Mouse (Mus musculus): ENCODE data around the gene S100a4. TPM values are rescaled to one million over a fixed set of nuclear protein-coding genes. Genes with fewer than 3 reads are reported as not detected.

S100a4 gene
- polyA plus RNA-seq, 1 experiment from 2014 or later: 11.8 TPM

DNA sequence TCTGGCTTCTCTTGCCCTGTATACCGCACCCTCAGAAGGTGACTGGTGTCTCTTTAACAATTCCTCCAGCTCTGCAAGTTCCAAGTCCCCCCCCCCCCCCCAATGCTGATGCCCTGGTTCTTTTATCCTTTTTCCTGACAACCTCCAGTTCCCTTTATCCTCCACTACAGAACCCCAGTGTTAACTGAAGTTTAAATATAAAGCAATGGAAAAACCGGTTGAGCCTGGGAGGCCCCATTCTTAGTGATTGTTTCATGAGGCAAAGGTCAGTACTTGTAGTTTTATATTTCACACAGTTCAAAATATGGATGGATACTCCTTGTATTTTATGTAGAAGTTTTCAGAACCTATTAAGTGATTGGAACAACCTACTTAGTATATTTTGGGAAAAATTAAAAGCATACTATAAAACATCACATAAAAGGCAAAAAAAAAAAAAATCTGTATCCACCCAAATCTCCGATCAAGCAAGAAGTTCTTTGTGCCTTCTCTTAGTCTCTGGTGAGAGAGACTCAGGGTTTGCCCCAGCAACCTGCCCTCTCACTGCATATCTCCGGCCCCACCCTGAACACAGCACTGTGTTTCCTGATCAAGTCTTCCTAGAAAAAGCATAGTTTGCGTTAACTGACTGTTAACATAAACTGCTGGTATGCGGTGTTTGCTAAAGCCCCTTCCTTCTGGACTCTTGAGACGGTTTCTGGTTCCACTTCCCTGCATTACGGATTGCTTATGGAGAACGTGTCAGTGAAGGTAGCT, 22.9 kb downstream of the S100a4 start:
- Histone ChIP-seq H3K4me2 (ENCODE audit: low read depth, low read length) (no peak overlapping the region), H3K36me3 (ENCODE audit: control insufficient read depth, insufficient read depth) (no peaks in the 10 kb centered on the region), H3K27me3 (ENCODE audit: control insufficient read depth, insufficient read depth, low read length) (no peaks in the 10 kb centered on the region), H3K4me3 (ENCODE audit: low read length) (no peak overlapping the region), H3K27ac (ENCODE audit: low read length) (no peak overlapping the region), H3K9ac (ENCODE audit: low read length) (no peak overlapping the region), H3K4me1 (ENCODE audit: control insufficient read depth, insufficient read depth, low read length) (peaks cover 5% of the 10 kb centered on the region), H3K9me3 (replicated peaks; ENCODE audit: control insufficient read depth, low read length) (no peaks in the 10 kb centered on the region)
- no peak for ATAC-seq (replicated peaks; ENCODE audit: extremely low read depth, insufficient read depth, low FRiP score)
- 65% methylated on average over 9 of the region's 9 CpGs for WGBS

DNA sequence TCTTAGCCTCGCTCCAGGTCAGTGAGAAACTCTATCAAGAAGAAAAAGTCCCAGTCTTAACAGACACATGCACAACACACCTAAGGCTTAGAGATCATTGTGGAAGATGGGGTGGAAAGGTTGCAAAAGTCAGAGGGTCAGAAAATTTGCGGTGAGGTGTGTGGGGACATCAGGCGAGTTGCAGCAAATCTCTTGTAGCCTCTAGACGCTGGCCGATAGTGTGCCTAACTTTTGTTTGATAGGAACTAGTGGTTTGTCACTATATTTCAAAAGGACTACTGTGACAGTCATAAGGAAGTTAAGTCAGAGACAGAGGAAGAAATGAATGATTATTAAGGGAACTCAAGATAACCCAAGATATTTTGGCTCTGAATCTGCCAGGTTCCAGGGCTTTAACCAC, 23.8 kb downstream of the S100a4 start:
- H3K9me3 ChIP-seq (replicated peaks; ENCODE audit: control insufficient read depth, low read length): no peaks in the 10 kb centered on the region
- H3K27me3 ChIP-seq (ENCODE audit: control insufficient read depth, insufficient read depth, low read length): no peaks in the 10 kb centered on the region
- H3K27ac ChIP-seq (ENCODE audit: low read length): no peak overlapping the region
- no peak overlapping the region for H3K4me2 ChIP-seq (ENCODE audit: low read depth, low read length)
- H3K4me3 ChIP-seq (ENCODE audit: low read length): no peak overlapping the region
- no peak for ATAC-seq (replicated peaks; ENCODE audit: extremely low read depth, insufficient read depth, low FRiP score)
- no peak overlapping the region for H3K9ac ChIP-seq (ENCODE audit: low read length)
- peaks cover 5% of the 10 kb centered on the region for H3K4me1 ChIP-seq (ENCODE audit: control insufficient read depth, insufficient read depth, low read length)
- WGBS: 82% methylated on average over 5 of the region's 5 CpGs
- no peaks in the 10 kb centered on the region for H3K36me3 ChIP-seq (ENCODE audit: control insufficient read depth, insufficient read depth)

DNA sequence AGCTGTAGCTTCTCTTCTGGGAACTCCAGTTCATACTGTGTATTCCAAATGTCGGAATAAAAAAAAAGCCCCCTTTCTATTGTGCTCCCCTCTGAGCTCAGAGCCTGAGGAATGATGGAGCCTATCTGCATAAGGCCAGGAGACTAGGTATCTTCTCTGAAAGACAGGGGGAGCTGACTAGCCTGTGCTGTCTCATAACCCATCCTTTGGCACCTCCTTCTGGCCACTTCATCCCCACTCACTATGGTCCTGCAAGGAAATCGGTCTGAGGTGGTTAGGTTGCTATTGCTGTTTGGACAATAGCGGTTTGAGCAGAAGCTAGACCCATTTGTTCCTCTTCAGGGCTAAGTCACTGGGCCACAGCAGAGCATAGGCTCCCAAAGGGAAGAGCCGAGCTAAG, 24.2 kb downstream of the S100a4 start:
- ATAC-seq (replicated peaks; ENCODE audit: extremely low read depth, insufficient read depth, low FRiP score): no peak
- Histone ChIP-seq H3K4me1 (ENCODE audit: control insufficient read depth, insufficient read depth, low read length) (peaks cover 3% of the 10 kb centered on the region), H3K4me3 (ENCODE audit: low read length) (no peak overlapping the region), H3K9ac (ENCODE audit: low read length) (no peak overlapping the region), H3K4me2 (ENCODE audit: low read depth, low read length) (no peak overlapping the region), H3K27ac (ENCODE audit: low read length) (no peak overlapping the region), H3K36me3 (ENCODE audit: control insufficient read depth, insufficient read depth) (no peaks in the 10 kb centered on the region), H3K27me3 (ENCODE audit: control insufficient read depth, insufficient read depth, low read length) (no peaks in the 10 kb centered on the region), H3K9me3 (replicated peaks; ENCODE audit: control insufficient read depth, low read length) (no peaks in the 10 kb centered on the region)
- 53% methylated on average over 4 of the region's 4 CpGs for WGBS

DNA sequence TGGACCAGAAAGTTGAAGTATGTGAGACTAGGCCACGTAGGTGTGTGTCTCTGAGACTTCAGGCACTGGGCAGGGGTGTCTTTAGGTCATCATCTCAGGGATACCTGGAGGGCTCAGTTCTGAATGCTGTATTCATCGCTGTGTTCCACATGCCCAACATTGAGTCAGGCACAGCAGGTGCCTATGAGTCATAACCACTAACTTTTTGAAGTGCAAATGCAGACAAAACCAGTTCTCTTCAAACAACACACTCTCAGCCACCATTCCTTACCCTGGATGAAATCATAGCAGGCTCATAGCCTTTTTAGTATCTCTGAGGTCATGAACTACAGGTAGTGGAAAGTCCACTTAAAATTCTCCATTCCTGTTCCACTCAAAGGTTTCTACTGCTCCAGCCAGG, 25.7 kb downstream of the S100a4 start:
- Histone ChIP-seq H3K27ac (ENCODE audit: low read length) (no peak overlapping the region), H3K27me3 (ENCODE audit: control insufficient read depth, insufficient read depth, low read length) (no peaks in the 10 kb centered on the region), H3K4me1 (ENCODE audit: control insufficient read depth, insufficient read depth, low read length) (no peaks in the 10 kb centered on the region), H3K4me2 (ENCODE audit: low read depth, low read length) (no peak overlapping the region), H3K36me3 (ENCODE audit: control insufficient read depth, insufficient read depth) (no peaks in the 10 kb centered on the region), H3K9ac (ENCODE audit: low read length) (no peak overlapping the region), H3K9me3 (replicated peaks; ENCODE audit: control insufficient read depth, low read length) (no peaks in the 10 kb centered on the region), H3K4me3 (ENCODE audit: low read length) (no peak overlapping the region)
- 83% methylated on average over 2 of the region's 2 CpGs for WGBS
- no peak for ATAC-seq (replicated peaks; ENCODE audit: extremely low read depth, insufficient read depth, low FRiP score)

DNA sequence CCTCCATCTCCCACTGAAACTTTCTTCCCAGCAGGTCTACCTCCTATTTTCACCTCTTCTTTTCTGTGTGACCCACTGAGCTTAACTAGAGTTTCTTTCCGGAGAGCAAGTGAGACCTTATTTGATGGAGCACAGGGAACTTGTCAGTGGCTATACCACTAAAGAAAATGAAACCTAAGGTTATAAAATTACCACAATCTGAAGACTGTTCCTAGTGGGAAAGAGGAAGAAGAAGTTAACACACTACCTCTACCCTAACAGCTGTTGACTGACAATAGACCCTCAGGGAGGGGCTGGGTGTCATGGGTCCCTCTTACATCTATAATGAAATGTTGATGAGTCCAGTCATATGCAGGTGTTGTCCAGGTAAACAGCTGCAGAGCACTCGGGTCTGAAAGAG, 28.4 kb downstream of the S100a4 start:
- H3K36me3 ChIP-seq (ENCODE audit: control insufficient read depth, insufficient read depth): no peaks in the 10 kb centered on the region
- H3K4me1 ChIP-seq (ENCODE audit: control insufficient read depth, insufficient read depth, low read length): no peaks in the 10 kb centered on the region
- no peak for ATAC-seq (replicated peaks; ENCODE audit: extremely low read depth, insufficient read depth, low FRiP score)
- H3K9ac ChIP-seq (ENCODE audit: low read length): no peak overlapping the region
- no peak overlapping the region for H3K27ac ChIP-seq (ENCODE audit: low read length)
- no peak overlapping the region for H3K4me2 ChIP-seq (ENCODE audit: low read depth, low read length)
- no peak overlapping the region for H3K4me3 ChIP-seq (ENCODE audit: low read length)
- no peaks in the 10 kb centered on the region for H3K9me3 ChIP-seq (replicated peaks; ENCODE audit: control insufficient read depth, low read length)
- 74% methylated on average over 2 of the region's 2 CpGs for WGBS
- no peaks in the 10 kb centered on the region for H3K27me3 ChIP-seq (ENCODE audit: control insufficient read depth, insufficient read depth, low read length)

DNA sequence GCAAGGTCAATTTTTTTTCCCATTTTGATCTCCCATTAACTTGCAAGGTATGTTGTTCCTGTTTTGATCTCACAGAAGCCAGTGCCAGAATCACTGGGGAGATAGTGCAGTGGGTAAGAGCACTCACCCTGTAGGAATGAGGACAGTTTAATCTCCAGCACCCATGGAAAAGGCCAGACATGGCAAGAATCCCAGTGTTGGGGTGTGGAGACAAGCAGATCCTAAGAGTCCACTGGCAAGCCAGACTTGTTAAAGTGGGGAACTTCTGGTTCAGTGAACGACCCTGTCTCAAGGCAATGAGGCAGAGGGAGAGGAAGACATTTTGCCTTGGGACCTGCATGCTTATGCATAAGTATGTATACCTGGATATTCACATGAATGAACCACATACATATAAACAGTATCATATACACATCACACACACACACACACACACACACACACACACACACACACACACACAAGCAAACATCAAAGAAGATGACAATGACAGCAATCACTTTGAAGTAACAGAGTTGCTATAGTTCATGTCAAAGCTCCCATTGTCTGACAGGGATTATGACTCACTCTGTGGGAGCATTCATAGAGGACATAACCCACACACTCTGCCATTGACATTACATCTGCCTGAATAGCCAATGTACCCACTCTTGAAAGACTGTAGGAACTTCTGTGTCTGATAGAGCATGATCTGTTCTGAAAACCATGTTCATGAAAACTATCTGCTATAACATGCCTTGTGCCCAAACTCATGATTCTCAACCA, 35.1 kb downstream of the S100a4 start:
- no peak for ATAC-seq (replicated peaks; ENCODE audit: extremely low read depth, insufficient read depth, low FRiP score)
- no peak overlapping the region for H3K27ac ChIP-seq (ENCODE audit: low read length)
- H3K4me1 ChIP-seq (ENCODE audit: control insufficient read depth, insufficient read depth, low read length): no peaks in the 10 kb centered on the region
- H3K9me3 ChIP-seq (replicated peaks; ENCODE audit: control insufficient read depth, low read length): no peaks in the 10 kb centered on the region
- no peak overlapping the region for H3K4me2 ChIP-seq (ENCODE audit: low read depth, low read length)
- H3K4me3 ChIP-seq (ENCODE audit: low read length): no peak overlapping the region
- no peaks in the 10 kb centered on the region for H3K36me3 ChIP-seq (ENCODE audit: control insufficient read depth, insufficient read depth)
- H3K27me3 ChIP-seq (ENCODE audit: control insufficient read depth, insufficient read depth, low read length): no peaks in the 10 kb centered on the region
- no peak overlapping the region for H3K9ac ChIP-seq (ENCODE audit: low read length)
- 60% methylated on average over 1 of the region's 1 CpGs for WGBS

DNA sequence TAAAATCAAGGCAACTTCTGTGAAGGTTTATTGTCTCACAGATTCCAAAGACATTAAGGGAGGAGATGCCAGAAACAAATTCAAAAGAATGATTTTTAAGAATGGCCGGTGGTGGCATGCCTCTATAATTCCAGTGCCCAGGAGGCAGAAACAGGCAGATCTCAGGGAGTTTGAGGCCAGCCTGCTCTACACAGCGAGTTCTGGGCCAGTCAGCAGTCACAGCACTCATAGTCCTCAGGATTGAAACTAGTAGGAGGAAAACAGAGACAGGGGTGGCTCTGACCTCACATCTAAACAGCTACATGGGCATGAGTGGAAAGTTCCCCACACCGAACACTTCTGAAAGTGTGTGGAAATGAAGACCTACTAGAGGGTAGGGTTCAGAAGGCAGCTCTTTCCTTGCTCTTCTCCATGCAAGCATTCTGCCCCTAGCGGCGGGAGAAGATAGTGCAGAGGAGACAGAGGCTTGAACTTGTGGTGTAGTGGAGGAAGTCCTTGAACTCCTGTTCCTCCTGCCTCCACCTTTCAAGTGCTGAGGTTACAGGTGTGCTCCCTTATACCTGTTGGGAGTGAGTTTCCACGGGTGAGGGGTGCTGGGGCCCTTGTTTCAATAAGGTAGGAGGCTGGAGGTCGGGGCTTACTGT, 36.1 kb downstream of the S100a4 start:
- Histone ChIP-seq H3K9me3 (replicated peaks; ENCODE audit: control insufficient read depth, low read length) (no peaks in the 10 kb centered on the region), H3K4me3 (ENCODE audit: low read length) (no peak overlapping the region), H3K36me3 (ENCODE audit: control insufficient read depth, insufficient read depth) (no peaks in the 10 kb centered on the region), H3K27me3 (ENCODE audit: control insufficient read depth, insufficient read depth, low read length) (no peaks in the 10 kb centered on the region), H3K27ac (ENCODE audit: low read length) (no peak overlapping the region), H3K9ac (ENCODE audit: low read length) (no peak overlapping the region), H3K4me1 (ENCODE audit: control insufficient read depth, insufficient read depth, low read length) (no peaks in the 10 kb centered on the region), H3K4me2 (ENCODE audit: low read depth, low read length) (no peak overlapping the region)
- ATAC-seq (replicated peaks; ENCODE audit: extremely low read depth, insufficient read depth, low FRiP score): no peak
- WGBS: 47% methylated on average over 7 of the region's 7 CpGs

DNA sequence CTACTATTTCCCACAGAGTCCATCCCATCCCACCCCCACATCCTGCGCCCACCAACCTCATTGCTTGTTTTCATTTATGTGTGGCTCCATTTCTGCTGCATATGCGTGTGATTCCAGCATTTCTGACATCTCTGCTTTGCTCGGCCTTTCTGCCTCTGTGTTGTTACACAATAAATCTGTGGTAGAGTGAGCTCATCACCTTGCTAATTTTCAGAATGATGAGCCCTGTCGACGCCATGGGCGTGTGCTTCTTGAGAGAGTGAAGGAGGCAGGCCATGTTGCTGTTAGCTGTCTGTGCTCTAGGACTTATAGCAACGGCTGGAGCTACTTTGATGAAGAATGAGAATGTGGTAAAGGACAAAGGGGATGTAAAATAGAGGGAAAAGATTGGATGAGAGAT, 37.4 kb downstream of the S100a4 start:
- no peaks in the 10 kb centered on the region for H3K9me3 ChIP-seq (replicated peaks; ENCODE audit: control insufficient read depth, low read length)
- 70% methylated on average over 7 of the region's 7 CpGs for WGBS
- no peak overlapping the region for H3K9ac ChIP-seq (ENCODE audit: low read length)
- H3K36me3 ChIP-seq (ENCODE audit: control insufficient read depth, insufficient read depth): no peaks in the 10 kb centered on the region
- no peak overlapping the region for H3K27ac ChIP-seq (ENCODE audit: low read length)
- H3K4me1 ChIP-seq (ENCODE audit: control insufficient read depth, insufficient read depth, low read length): no peaks in the 10 kb centered on the region
- no peaks in the 10 kb centered on the region for H3K27me3 ChIP-seq (ENCODE audit: control insufficient read depth, insufficient read depth, low read length)
- no peak for ATAC-seq (replicated peaks; ENCODE audit: extremely low read depth, insufficient read depth, low FRiP score)
- H3K4me3 ChIP-seq (ENCODE audit: low read length): no peak overlapping the region
- H3K4me2 ChIP-seq (ENCODE audit: low read depth, low read length): no peak overlapping the region

DNA sequence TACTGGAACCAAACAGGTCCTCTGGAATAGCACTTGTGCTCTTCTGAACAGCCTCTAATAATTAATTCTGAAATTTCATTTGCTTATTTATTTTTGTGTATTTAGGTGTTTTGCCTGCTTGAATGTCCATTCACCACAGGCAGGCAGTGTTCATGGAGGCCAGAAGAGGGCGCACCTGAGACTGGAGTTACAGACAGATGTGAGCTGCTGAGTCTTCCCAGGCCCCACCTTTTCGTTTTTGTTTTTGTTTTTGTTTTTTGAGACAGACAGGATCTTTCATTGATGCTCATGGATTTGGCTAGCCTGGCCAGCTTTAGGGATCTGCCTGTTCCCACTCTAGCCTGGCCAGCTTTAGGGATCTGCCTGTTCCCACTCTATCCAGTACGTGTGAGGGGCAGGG, 40.6 kb downstream of the S100a4 start:
- Histone ChIP-seq H3K4me2 (ENCODE audit: low read depth, low read length) (no peak overlapping the region), H3K4me3 (ENCODE audit: low read length) (no peak overlapping the region), H3K9me3 (replicated peaks; ENCODE audit: control insufficient read depth, low read length) (no peaks in the 10 kb centered on the region), H3K27me3 (ENCODE audit: control insufficient read depth, insufficient read depth, low read length) (no peaks in the 10 kb centered on the region), H3K27ac (ENCODE audit: low read length) (no peak overlapping the region), H3K36me3 (ENCODE audit: control insufficient read depth, insufficient read depth) (no peaks in the 10 kb centered on the region), H3K9ac (ENCODE audit: low read length) (no peak overlapping the region), H3K4me1 (ENCODE audit: control insufficient read depth, insufficient read depth, low read length) (no peaks in the 10 kb centered on the region)
- WGBS: 52% methylated on average over 3 of the region's 3 CpGs
- ATAC-seq (replicated peaks; ENCODE audit: extremely low read depth, insufficient read depth, low FRiP score): no peak

Measured in heart, embryonic 16.5 days (tissue).